Mouse (Mus musculus) monocyte, adult 5-6 weeks (primary cell): ENCODE data around the gene Sorcs3. TPM values are rescaled to one million over a fixed set of nuclear protein-coding genes. Genes with fewer than 3 reads are reported as not detected.

Source experiments
- ATAC-seq: fragments of 153-309, 156-312 bp; replicated peaks from 2 replicates; pipeline ENCODE4 v1.8.0; 2017; ENCODE audit warnings: mild to moderate bottlenecking; ENCODE audit not compliant: low TSS enrichment, insufficient number of reproducible peaks, severe bottlenecking, poor library complexity, low FRiP score
- total RNA-seq: library from RNA; stranded (forward); fragments of 200-1000, 200-491, 200-594 nt; gene quantifications from 3 replicates; pipeline ENCODE4 v1.2.3, GENCODE M21; 2017

Gene Sorcs3
- total RNA-seq, 1 experiment from 2014 or later: not detected

- ATAC-seq: no peak
Measured at GRCm38 (mm10) chr19:48469791-48470410, 264.1 kb downstream of the Sorcs3 start.

GRCm38 (mm10) chr19:48471927-48472326, 266.1 kb downstream of the Sorcs3 start:
- ATAC-seq: no peak

GRCm38 (mm10) chr19:48475784-48476410, 270.1 kb downstream of the Sorcs3 start:
- ATAC-seq: no peak

DNA sequence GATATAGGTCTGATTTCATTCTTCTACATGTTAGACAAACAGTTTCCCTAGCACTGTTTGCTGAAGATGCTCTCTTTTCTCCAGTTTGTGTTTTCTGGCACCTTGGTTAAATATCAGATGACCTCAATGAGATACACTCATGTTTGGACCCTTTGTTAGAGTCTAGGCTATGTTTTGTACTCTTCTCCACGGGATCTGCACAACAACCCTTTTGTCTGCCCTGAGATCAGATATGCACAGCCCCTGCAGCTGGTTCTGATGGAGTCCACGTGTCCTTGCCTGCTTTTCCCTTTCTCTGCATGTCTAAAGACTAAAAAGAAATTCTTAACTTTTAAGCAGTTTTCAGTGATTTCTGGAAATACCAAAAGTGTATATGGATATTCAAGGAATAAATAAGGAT, 273.0 kb downstream of the Sorcs3 start:
- ATAC-seq: no peak

- no peak for ATAC-seq
Measured at GRCm38 (mm10) chr19:48482946-48483345, 277.1 kb downstream of the Sorcs3 start.

DNA sequence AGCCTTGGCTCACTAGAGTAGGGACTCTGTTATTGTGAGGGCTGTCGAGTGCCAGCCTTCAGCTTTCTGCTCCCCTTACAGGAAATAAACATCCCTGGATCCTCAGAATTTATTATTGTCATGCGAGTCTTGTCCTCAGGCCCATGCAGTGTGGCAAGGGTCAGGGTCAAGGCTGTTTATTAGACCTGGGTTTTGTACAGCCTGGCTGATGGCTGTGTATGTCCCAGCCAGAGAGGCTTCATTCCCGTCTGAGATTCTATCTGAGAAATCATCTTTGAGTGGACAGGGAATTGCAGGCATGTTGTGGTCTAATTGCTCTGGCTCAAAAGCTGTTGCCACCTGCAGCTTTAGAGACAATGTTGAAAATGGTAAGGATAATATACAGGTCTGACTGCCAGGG, 285.3 kb downstream of the Sorcs3 start:
- ATAC-seq: no peak

- ATAC-seq: no peak
Measured at GRCm38 (mm10) chr19:48503896-48504620, 298.2 kb downstream of the Sorcs3 start.

DNA sequence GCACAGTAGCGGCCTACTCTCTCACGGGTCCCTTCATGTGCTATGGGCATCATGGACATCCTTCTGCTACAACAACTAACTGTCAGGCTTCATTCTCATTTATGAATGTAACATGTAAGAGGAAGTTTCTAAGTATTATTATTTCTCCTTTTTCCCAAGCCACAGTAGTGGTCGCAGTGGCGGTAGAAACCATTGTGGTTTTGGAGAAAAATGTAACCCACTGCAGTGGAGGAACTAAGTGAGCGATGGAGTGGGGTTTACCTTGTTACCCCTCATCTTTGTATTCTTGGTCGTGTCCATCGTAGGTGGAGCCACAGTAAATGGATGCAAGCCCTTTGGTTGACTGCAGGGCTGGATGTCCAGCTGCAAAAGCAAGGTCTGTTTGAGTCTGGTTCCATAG, 318.0 kb downstream of the Sorcs3 start:
- ATAC-seq: no peak

- ATAC-seq: no peak
Measured at GRCm38 (mm10) chr19:48524527-48525214, 318.8 kb downstream of the Sorcs3 start.

DNA sequence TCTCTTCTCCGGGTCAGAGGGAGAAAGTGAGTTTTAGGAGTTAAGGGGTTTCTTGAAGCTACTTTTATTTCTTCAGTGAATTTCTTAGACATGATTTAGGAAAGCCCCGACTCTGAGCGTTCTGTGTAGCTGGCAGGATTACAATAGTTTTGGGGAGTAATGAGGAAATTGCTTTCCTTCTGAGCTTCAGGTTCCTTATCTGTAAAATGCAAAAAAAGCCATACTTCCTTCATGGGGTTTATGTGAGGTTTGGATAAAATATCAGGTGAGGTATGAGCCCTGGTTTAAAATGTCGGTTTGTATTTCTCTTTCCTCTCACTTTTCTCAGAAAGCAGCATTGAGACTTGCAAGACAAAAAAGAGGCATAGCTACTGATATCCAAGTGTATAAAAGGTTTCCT, 327.8 kb downstream of the Sorcs3 start:
- ATAC-seq: no peak

- ATAC-seq: no peak
Measured at GRCm38 (mm10) chr19:48544294-48544693, 338.5 kb downstream of the Sorcs3 start.

DNA sequence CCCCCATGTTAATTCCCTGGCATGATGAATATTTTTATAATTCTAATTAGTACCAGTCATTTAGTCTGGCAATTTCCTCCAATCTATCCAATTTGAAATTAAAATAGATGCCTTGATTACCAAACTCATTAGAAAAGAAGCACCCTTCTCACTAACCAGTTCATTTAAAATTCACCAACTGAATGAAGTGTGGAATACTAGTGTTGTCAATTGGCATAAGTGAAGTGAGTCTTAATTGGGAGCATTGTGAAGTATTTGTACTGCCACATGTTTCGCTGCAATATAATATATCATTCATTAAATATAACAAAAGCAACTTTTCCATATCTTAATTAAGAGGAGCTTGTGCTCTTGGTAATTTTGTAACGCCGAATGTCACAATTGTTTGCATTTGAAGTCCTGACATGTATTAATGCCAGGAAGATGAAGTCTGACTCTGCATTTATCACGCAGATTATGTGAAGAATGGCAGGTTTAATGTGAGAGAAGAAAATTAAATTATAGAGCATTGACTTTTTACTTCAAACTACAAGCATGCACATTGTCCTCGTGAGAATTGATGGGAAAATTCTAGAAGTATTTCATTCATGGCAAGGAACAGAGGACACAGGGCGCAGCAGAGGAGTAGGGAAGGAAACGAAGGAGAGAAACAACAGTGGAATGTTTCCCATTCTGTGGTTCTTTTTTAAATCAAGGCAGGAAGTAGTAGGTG, 339.8 kb downstream of the Sorcs3 start:
- ATAC-seq: no peak

DNA sequence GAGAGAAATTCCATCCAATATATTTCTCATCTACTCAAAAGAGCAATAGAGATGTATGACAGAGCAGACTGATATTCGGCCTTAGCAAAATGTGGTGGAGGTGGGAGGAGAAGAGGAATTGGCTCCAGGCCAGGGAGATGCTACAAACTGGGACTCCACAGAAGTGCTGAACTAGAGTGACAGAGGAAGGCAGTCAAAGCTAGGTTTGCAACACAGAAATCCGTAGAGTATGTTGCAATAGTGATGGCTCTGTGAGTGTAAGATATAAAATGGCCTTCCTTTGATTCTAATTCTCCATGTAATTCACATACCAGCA, 340.3 kb downstream of the Sorcs3 start:
- no peak for ATAC-seq

DNA sequence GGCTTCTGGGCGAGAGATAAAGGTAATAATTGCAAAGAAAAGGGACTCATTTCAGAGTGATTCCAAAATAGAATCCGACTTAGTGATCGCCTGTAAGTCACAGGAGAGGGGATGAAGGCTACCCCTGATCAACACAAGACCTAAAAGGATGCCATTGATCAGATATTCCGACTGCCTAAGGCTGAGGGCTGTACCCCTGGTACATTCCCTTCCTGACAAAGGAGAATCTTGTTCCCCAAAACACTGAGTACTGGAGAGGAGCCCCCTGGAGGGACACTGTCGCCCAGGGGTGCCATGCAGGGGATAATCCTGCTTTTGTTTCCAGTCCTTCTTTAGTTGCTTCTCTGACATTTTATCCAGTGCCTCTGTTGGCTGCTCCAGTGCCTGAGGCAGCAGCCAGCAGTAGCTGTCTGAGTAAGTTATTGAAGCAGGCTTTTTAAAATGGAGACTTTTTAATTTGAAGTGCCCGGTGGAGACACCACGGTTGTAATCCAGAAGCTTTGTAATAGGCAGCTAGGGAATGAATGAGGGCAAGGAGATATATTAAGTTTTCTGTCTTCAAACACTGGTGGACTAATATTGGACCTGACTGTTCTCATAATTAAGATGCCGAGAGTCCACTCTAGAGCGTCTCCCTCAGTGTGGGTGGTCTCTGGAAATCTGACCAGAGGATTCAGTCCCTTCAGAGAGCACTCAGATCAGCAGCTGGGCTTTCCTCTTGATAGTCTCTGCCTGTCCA, 342.5 kb downstream of the Sorcs3 start:
- no peak for ATAC-seq

DNA sequence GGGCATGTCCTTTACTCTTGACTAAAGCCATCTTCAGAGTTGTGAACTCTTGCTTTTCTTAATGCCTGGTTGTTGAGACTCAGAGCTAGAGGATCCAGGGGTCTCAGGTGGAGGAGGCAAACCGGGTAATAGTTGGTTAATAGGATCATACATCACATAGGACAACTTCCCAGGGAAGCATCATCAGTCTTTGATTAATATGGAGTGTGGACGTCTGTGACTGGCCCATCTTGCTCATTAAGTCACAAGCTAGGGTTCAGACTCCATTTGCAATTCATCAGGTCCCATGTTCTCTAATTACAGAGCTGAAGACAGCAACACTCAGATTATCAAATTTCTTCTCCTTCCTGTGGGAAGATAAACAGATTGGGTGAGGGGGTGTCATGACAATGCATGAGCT, 353.6 kb downstream of the Sorcs3 start:
- ATAC-seq: no peak

DNA sequence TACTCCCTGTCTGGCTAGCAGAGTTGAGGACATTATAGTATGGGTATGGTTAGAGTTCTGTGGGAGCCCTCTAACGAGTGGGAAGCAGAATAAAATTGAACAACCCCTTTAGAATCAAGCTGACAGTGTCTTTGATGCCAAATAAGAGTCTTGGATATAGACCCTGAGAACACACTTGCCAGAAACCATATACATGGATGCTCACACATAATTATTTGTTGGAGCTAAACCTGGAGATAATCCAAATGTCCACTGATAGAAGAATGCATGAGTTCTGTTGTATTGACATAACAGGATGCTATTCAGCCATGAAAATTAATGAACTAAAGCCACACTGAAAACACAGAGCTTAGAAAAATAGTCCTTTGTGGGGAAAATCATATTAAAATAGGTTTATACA, 369.9 kb downstream of the Sorcs3 start:
- ATAC-seq: no peak

GRCm38 (mm10) chr19:48577169-48577568, 371.3 kb downstream of the Sorcs3 start:
- ATAC-seq: no peak

- no peak for ATAC-seq
Measured at GRCm38 (mm10) chr19:48584938-48585560, 379.2 kb downstream of the Sorcs3 start.
